Mouse (Mus musculus) liver, adult 2 months (tissue): ENCODE measurements around the gene Colq. TPM values are rescaled to one million over a fixed set of nuclear protein-coding genes. Genes with fewer than 3 reads are reported as not detected.

Experiments
- DNase-seq: peaks from one replicate; pipeline ENCODE4 v3.0.0-alpha.2; 2011; ENCODE audit warnings: low read depth, low spot score; ENCODE audit errors: extremely low read depth
- H3K27ac ChIP-seq: fragments of 200-500 bp; replicated peaks from 2 replicates; pipeline ENCODE4 v1.5.1; 2012; ENCODE audit warnings: low read depth, mild to moderate bottlenecking, control low read depth, inconsistent platforms, low read length; ENCODE audit not compliant: insufficient read depth
- H3K27me3 ChIP-seq: fragments of 200-500 bp; 2 replicates; pipeline ENCODE4 v1.6.1; 2012; ENCODE audit warnings: mild to moderate bottlenecking, moderate library complexity, low read length, inconsistent platforms; ENCODE audit not compliant: control insufficient read depth, insufficient read depth
- H3K36me3 ChIP-seq: fragments of 200-500 bp; 2 replicates; pipeline ENCODE4 v1.6.1; 2012; ENCODE audit warnings: low read length, inconsistent platforms; ENCODE audit not compliant: control insufficient read depth, insufficient read depth
- H3K4me1 ChIP-seq: fragments of 200-500 bp; 2 replicates; pipeline ENCODE4 v1.6.1; 2011; ENCODE audit warnings: low read length; ENCODE audit not compliant: control insufficient read depth, insufficient read depth
- H3K4me3 ChIP-seq: fragments of 200-500 bp; 2 replicates; pipeline ENCODE4 v1.5.1; 2011; ENCODE audit warnings: low read depth, mild to moderate bottlenecking, control low read depth, low read length, moderate library complexity; ENCODE audit not compliant: insufficient read depth
- H3K79me2 ChIP-seq: fragments of 200-500 bp; 2 replicates; pipeline ENCODE4 v1.6.1; 2012; ENCODE audit warnings: inconsistent platforms, mild to moderate bottlenecking, low read length, moderate library complexity; ENCODE audit not compliant: control insufficient read depth, insufficient read depth
- H3K9ac ChIP-seq: fragments of 200-500 bp; 2 replicates; pipeline ENCODE4 v1.6.1; 2012; ENCODE audit warnings: low read depth, mild to moderate bottlenecking, control low read depth, inconsistent platforms, low read length
- CTCF ChIP-seq: fragments of 200-500 bp; IDR thresholded peaks from 2 replicates; pipeline ENCODE4 v1.5.1; 2011; ENCODE audit warnings: low read depth, low read length, control low read depth
- POLR2A ChIP-seq: fragments of 200-500 bp; IDR thresholded peaks from 2 replicates; pipeline ENCODE4 v1.6.1; 2011; ENCODE audit warnings: low read length, control low read depth; ENCODE audit not compliant: insufficient read depth; ENCODE audit errors: extremely low read depth
- WGBS: fragments of 180-500 bp; shearing (Covaris S2); methylation state at CpG from one replicate; pipeline ENCODE4 v1.1.7; 2018; 5-methylcytosine and 5-hydroxymethylcytosine counted together
- polyA plus RNA-seq: library from polyadenylated mRNA; depleted of rRNA; stranded (reverse); fragments of >200 nt; gene quantifications from 2 replicates; pipeline ENCODE4 v1.2.3, GENCODE M21; 2012; rRNA removed
- total RNA-seq: library from RNA; depleted of rRNA; stranded (reverse); fragments of >200 nt; gene quantifications from 2 replicates; pipeline ENCODE4 v1.2.3, GENCODE M21; 2014; rRNA removed

The Colq gene
- under 0.01 TPM in 1 of 2 replicates, not detected in the other for total RNA-seq
- 0.06 and 0.09 TPM in 2 replicates for polyA plus RNA-seq

GRCm38 (mm10) chr14:31591243-31591642, at the start of gene Colq:
Gene Colq (minus strand): TSS chr14:31591343.
- no peak for DNase-seq
- H3K27me3 ChIP-seq = no peaks in the 10 kb centered on the region
- H3K4me1 ChIP-seq = no peaks in the 10 kb centered on the region
- H3K9ac ChIP-seq = no peak within 1 kb of the TSS
- no peaks in the 10 kb centered on the region for H3K36me3 ChIP-seq
- no peaks in the 10 kb centered on the region for H3K79me2 ChIP-seq
- 90% methylated on average over 3 of the region's 3 CpGs for WGBS
- TF ChIP-seq POLR2A (no peak), CTCF (no peak)
- H3K4me3 ChIP-seq = no peak within 1 kb of the TSS
- no peak within 1 kb of the TSS for H3K27ac ChIP-seq

- WGBS = under 1% methylated on average over 26 of the region's 26 CpGs
- peaks cover 27% of the 10 kb centered on the region for H3K4me1 ChIP-seq
- H3K36me3 ChIP-seq = peaks cover 12% of the 10 kb centered on the region
- DNase-seq = no peak
- H3K27ac ChIP-seq = peak within 1 kb of the TSS; percentile 92
- H3K9ac ChIP-seq = peak within 1 kb of the TSS; percentile 89
- H3K27me3 ChIP-seq = no peaks in the 10 kb centered on the region
- no peak for TF ChIP-seq POLR2A
- TF ChIP-seq CTCF = no peak
- peak within 1 kb of the TSS; percentile 85 for H3K4me3 ChIP-seq
- peaks cover 6% of the 10 kb centered on the region; the same call in 1 of the 2 replicates for H3K79me2 ChIP-seq
These were observed 49.3 kb upstream of the Colq start, which contains the start of gene Gm49387 for GRCm38 (mm10) chr14:31640346-31640889. Gene Gm49387 (minus strand): TSS chr14:31640878.

GRCm38 (mm10) chr14:31630677-31631076, 39.5 kb upstream of the Colq start:
- no peaks in the 10 kb centered on the region for H3K27me3 ChIP-seq
- H3K79me2 ChIP-seq = peaks cover 7% of the 10 kb centered on the region; the same call in 1 of the 2 replicates
- H3K36me3 ChIP-seq = peaks cover 73% of the 10 kb centered on the region
- no peak overlapping the region for H3K27ac ChIP-seq
- WGBS = 92% methylated on average over 7 of the region's 7 CpGs
- no peak overlapping the region for H3K4me3 ChIP-seq
- peaks cover 15% of the 10 kb centered on the region; the same call in 1 of the 2 replicates for H3K4me1 ChIP-seq
- no peak for DNase-seq
- TF ChIP-seq CTCF = no peak
- no peak for TF ChIP-seq POLR2A
- H3K9ac ChIP-seq = no peak overlapping the region

GRCm38 (mm10) chr14:31622748-31623147, 31.6 kb upstream of the Colq start:
- DNase-seq = no peak
- Histone ChIP-seq H3K9ac (no peak overlapping the region), H3K27me3 (no peaks in the 10 kb centered on the region), H3K4me1 (no peaks in the 10 kb centered on the region), H3K36me3 (peaks cover 88% of the 10 kb centered on the region), H3K4me3 (no peak overlapping the region), H3K27ac (no peak overlapping the region), H3K79me2 (peaks cover 3% of the 10 kb centered on the region; the same call in 1 of the 2 replicates)
- 91% methylated on average over 12 of the region's 12 CpGs for WGBS
- TF ChIP-seq CTCF (no peak), POLR2A (no peak)

GRCm38 (mm10) chr14:31620591-31621223, 29.6 kb upstream of the Colq start:
- Histone ChIP-seq H3K27ac (no peak overlapping the region), H3K4me3 (no peak overlapping the region), H3K79me2 (no peaks in the 10 kb centered on the region), H3K36me3 (peaks cover 89% of the 10 kb centered on the region), H3K9ac (no peak overlapping the region), H3K27me3 (no peaks in the 10 kb centered on the region), H3K4me1 (no peaks in the 10 kb centered on the region)
- 74% methylated on average over 9 of the region's 9 CpGs for WGBS
- TF ChIP-seq CTCF (no peak), POLR2A (no peak)
- no peak for DNase-seq

- H3K4me3 ChIP-seq = no peak overlapping the region
- peaks cover 90% of the 10 kb centered on the region for H3K36me3 ChIP-seq
- H3K27me3 ChIP-seq = no peaks in the 10 kb centered on the region
- WGBS = 83% methylated on average over 3 of the region's 3 CpGs
- no peaks in the 10 kb centered on the region for H3K4me1 ChIP-seq
- H3K9ac ChIP-seq = no peak overlapping the region
- no peak overlapping the region for H3K27ac ChIP-seq
- DNase-seq = no peak
- H3K79me2 ChIP-seq = no peaks in the 10 kb centered on the region
- TF ChIP-seq POLR2A = no peak
- TF ChIP-seq CTCF = no peak
These were observed 26.9 kb upstream of the Colq start for GRCm38 (mm10) chr14:31617997-31618396.
